Mouse (Mus musculus) limb, embryonic 15.5 days (tissue): ENCODE data around the gene Lrrc25. TPM values are rescaled to one million over a fixed set of nuclear protein-coding genes. Genes with fewer than 3 reads are reported as not detected.
A peak's percentile ranks its signal among the peaks of the same experiment; 100 is the strongest.

Source experiments
- ATAC-seq: fragments of 200-750 bp; cut with Nextera tagmentation; 2 replicates; pipeline ENCODE4 v1.8.0; 2017; ENCODE audit warnings: low read depth, moderate TSS enrichment; ENCODE audit not compliant: insufficient number of reproducible peaks, low FRiP score, low TSS enrichment
- H3K27ac ChIP-seq: fragments of 300-500 bp; sonication (generic); 2 replicates; pipeline ENCODE4 v1.5.1; 2015; ENCODE audit warnings: moderate library complexity, mild to moderate bottlenecking, inconsistent platforms
- H3K27me3 ChIP-seq: fragments of 300-500 bp; sonication (generic); 2 replicates; pipeline ENCODE4 v1.6.1; 2015; ENCODE audit warnings: inconsistent platforms
- H3K36me3 ChIP-seq: fragments of 300-500 bp; sonication (generic); 2 replicates; pipeline ENCODE4 v1.6.1; 2015; ENCODE audit warnings: inconsistent platforms
- H3K4me1 ChIP-seq: fragments of 300-500 bp; sonication (generic); 2 replicates; pipeline ENCODE4 v1.6.1; 2015; ENCODE audit warnings: inconsistent platforms
- H3K4me2 ChIP-seq: fragments of 300-500 bp; sonication (generic); 2 replicates; pipeline ENCODE4 v1.6.1; 2015; ENCODE audit warnings: mild to moderate bottlenecking, inconsistent platforms
- H3K4me3 ChIP-seq: fragments of 300-500 bp; sonication (generic); 2 replicates; pipeline ENCODE4 v1.5.1; 2015; ENCODE audit warnings: mild to moderate bottlenecking, inconsistent platforms
- H3K9ac ChIP-seq: fragments of 300-500 bp; sonication (generic); 2 replicates; pipeline ENCODE4 v1.6.1; 2015; ENCODE audit warnings: inconsistent platforms
- H3K9me3 ChIP-seq: fragments of 300-500 bp; sonication (generic); 2 replicates; pipeline ENCODE4 v1.6.1; 2016; ENCODE audit warnings: inconsistent platforms
- WGBS: fragments of 180-500 bp; shearing (Covaris S2); methylation state at CpG from one replicate; pipeline ENCODE4 v1.1.7; 2015; 5-methylcytosine and 5-hydroxymethylcytosine counted together
- polyA plus RNA-seq: library from polyadenylated mRNA; unstranded; fragments of >200 nt; fragmentation: Nextera tagmentation; extraction: Ambion mirVana; gene quantifications from 2 replicates; pipeline ENCODE4 v1.2.1, GENCODE M21; 2015

Lrrc25 gene
- polyA plus RNA-seq, 1 experiment from 2014 or later, result 3.3 TPM

GRCm38 (mm10) chr8:70644065-70644464, 28.1 kb downstream of the Lrrc25 start:
- Histone ChIP-seq H3K27me3 (no peaks in the 10 kb centered on the region), H3K4me3 (no peak overlapping the region)
- WGBS, result 88% methylated on average over 2 of the region's 2 CpGs

GRCm38 (mm10) chr8:70645501-70646224, 29.7 kb downstream of the Lrrc25 start:
- peaks cover 46% of the 10 kb centered on the region for H3K4me1 ChIP-seq
- no peak overlapping the region for H3K27ac ChIP-seq
- no peaks in the 10 kb centered on the region for H3K9me3 ChIP-seq
- H3K27me3 ChIP-seq, result no peaks in the 10 kb centered on the region
- 51% methylated on average over 17 of the region's 17 CpGs for WGBS
- no peak overlapping the region for H3K9ac ChIP-seq
- peaks cover 10% of the 10 kb centered on the region for H3K36me3 ChIP-seq
- no peak for ATAC-seq
- no peak overlapping the region for H3K4me3 ChIP-seq
- H3K4me2 ChIP-seq, result no peak overlapping the region

More at GRCm38 (mm10) chr8:70644065-70644464, 28.1 kb downstream of the Lrrc25 start:
- Histone ChIP-seq H3K36me3 (no peaks in the 10 kb centered on the region; the same call in 1 of the 2 replicates), H3K9ac (no peak overlapping the region), H3K4me2 (no peak overlapping the region), H3K4me1 (peaks cover 36% of the 10 kb centered on the region), H3K9me3 (no peaks in the 10 kb centered on the region), H3K27ac (no peak overlapping the region)
- no peak for ATAC-seq

- Histone ChIP-seq H3K36me3 (peaks cover 17% of the 10 kb centered on the region), H3K27ac (no peak overlapping the region), H3K9me3 (no peaks in the 10 kb centered on the region), H3K4me2 (no peak overlapping the region), H3K4me3 (no peak overlapping the region), H3K4me1 (peaks cover 46% of the 10 kb centered on the region), H3K9ac (no peak overlapping the region), H3K27me3 (no peaks in the 10 kb centered on the region)
- ATAC-seq, result no peak
- 65% methylated on average over 6 of the region's 6 CpGs for WGBS
These were observed 30.4 kb downstream of the Lrrc25 start for GRCm38 (mm10) chr8:70646369-70646768.

DNA sequence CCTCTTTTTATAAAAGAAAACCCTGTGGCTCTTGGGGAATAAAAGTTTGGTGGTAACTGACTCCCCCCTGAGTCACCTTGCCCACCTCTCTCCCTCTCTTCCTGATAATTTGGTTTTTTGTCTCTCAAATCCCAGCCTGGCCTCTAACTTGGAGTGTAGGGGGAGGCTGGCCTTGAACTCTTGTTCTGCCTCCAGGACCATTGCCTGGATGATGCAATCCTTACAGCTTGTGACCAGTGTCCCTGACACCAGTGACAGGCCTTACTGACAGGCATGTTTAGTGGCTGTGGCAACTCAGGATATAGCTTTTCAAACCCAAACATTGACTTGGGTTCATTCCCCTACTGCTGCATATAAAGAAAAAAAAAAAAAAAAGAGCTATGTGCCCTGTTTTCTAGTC, 30.8 kb downstream of the Lrrc25 start:
- no peak overlapping the region for H3K9ac ChIP-seq
- H3K27ac ChIP-seq, result no peak overlapping the region
- ATAC-seq, result no peak
- peaks cover 21% of the 10 kb centered on the region for H3K36me3 ChIP-seq
- H3K4me1 ChIP-seq, result peaks cover 46% of the 10 kb centered on the region
- no peak overlapping the region for H3K4me2 ChIP-seq
- no peaks in the 10 kb centered on the region for H3K27me3 ChIP-seq
- H3K9me3 ChIP-seq, result no peaks in the 10 kb centered on the region
- no peak overlapping the region for H3K4me3 ChIP-seq

DNA sequence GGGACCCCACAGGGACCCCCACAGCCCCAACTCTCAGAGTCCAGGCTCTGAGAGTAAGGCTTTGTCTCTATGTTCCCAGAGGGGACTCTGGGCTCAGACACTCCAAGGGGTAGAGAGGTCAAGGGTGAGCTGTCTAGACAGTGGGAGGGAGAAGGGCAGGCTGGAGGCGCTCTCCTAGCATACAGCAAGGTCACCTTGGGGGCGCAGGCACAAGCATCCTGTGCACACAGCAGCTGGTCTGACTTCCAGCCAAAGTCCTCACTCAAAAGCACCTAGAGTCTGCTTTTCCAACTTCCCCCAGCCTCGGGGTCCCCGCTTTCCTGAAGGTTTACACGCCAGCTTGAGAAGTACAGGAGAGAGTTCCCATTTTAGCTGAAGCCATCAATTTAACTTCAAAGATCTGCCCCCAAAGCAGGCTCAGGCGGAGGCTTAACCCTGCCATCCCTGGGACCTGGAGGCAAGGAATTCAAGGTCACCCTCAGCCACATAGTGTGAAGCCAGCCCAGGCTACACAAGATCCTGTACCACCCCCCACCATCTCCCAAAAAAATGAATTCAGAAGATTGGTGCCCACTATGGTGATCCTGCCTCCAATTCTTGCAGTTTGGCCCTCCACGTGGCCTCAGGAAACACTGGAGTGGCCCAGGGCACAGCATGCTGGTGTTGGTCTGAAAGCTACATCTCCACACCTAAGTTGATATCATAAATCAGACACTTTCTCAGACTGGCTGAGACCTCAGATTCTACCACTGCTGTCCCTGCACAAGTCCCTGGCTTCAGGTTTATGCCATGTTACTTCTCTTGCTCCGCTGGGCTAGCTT, 31.6 kb downstream of the Lrrc25 start:
- Histone ChIP-seq H3K36me3 (peaks cover 29% of the 10 kb centered on the region), H3K9ac (no peak overlapping the region), H3K4me1 (peaks cover 46% of the 10 kb centered on the region), H3K4me3 (no peak overlapping the region), H3K27me3 (no peaks in the 10 kb centered on the region), H3K27ac (peak overlapping the region; percentile 54), H3K9me3 (no peaks in the 10 kb centered on the region), H3K4me2 (no peak overlapping the region)
- no peak for ATAC-seq
- WGBS, result 46% methylated on average over 8 of the region's 8 CpGs

DNA sequence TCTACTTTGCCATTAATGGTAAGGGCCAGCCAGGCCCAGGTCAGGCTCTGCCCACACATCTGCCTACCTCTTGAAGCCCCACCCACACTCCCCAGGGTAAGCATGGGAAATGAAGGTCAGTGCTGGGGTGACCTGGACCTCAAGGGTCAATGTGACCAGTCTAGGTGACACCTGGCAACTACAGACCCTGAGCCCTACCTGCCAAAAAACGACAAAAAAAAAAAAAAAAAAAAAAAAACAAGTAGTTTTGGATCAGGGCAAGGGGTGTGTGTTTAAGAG, 32.1 kb downstream of the Lrrc25 start:
- H3K36me3 ChIP-seq, result peaks cover 31% of the 10 kb centered on the region
- no peak overlapping the region for H3K4me3 ChIP-seq
- no peaks in the 10 kb centered on the region for H3K27me3 ChIP-seq
- no peak overlapping the region for H3K4me2 ChIP-seq
- WGBS, result 33% methylated on average over 1 of the region's 1 CpGs
- peaks cover 46% of the 10 kb centered on the region for H3K4me1 ChIP-seq
- no peaks in the 10 kb centered on the region for H3K9me3 ChIP-seq
- no peak overlapping the region for H3K9ac ChIP-seq
- H3K27ac ChIP-seq, result no peak overlapping the region
- ATAC-seq, result no peak

- Histone ChIP-seq H3K4me3 (no peak overlapping the region), H3K9ac (no peak overlapping the region), H3K36me3 (peaks cover 34% of the 10 kb centered on the region), H3K27ac (no peak overlapping the region), H3K4me1 (peaks cover 46% of the 10 kb centered on the region), H3K9me3 (no peaks in the 10 kb centered on the region), H3K4me2 (no peak overlapping the region), H3K27me3 (no peaks in the 10 kb centered on the region)
- 59% methylated on average over 3 of the region's 3 CpGs for WGBS
- ATAC-seq, result no peak
These were observed 33.0 kb downstream of the Lrrc25 start for GRCm38 (mm10) chr8:70648921-70649320.

GRCm38 (mm10) chr8:70649324-70649723, 33.4 kb downstream of the Lrrc25 start:
- Histone ChIP-seq H3K9ac (no peak overlapping the region), H3K4me2 (no peak overlapping the region), H3K4me3 (no peak overlapping the region), H3K27ac (peak overlapping the region; percentile 58), H3K27me3 (no peaks in the 10 kb centered on the region), H3K4me1 (peaks cover 46% of the 10 kb centered on the region), H3K9me3 (no peaks in the 10 kb centered on the region), H3K36me3 (peaks cover 34% of the 10 kb centered on the region)
- 47% methylated on average over 4 of the region's 4 CpGs for WGBS
- ATAC-seq, result peak; percentile 37; the same call in 1 of the 2 replicates

GRCm38 (mm10) chr8:70650351-70650750, 34.4 kb downstream of the Lrrc25 start:
- Histone ChIP-seq H3K9me3 (no peaks in the 10 kb centered on the region), H3K36me3 (peaks cover 44% of the 10 kb centered on the region), H3K4me1 (peaks cover 42% of the 10 kb centered on the region), H3K4me2 (no peak overlapping the region), H3K27me3 (no peaks in the 10 kb centered on the region), H3K4me3 (no peak overlapping the region), H3K9ac (no peak overlapping the region), H3K27ac (no peak overlapping the region)
- ATAC-seq, result no peak
- 92% methylated on average over 17 of the region's 17 CpGs for WGBS

- WGBS, result 62% methylated on average over 2 of the region's 2 CpGs
- no peaks in the 10 kb centered on the region for H3K27me3 ChIP-seq
- H3K36me3 ChIP-seq, result peaks cover 60% of the 10 kb centered on the region
- H3K9ac ChIP-seq, result no peak overlapping the region
- H3K4me2 ChIP-seq, result no peak overlapping the region
- peaks cover 26% of the 10 kb centered on the region for H3K4me1 ChIP-seq
- H3K9me3 ChIP-seq, result no peaks in the 10 kb centered on the region
- no peak for ATAC-seq
- H3K4me3 ChIP-seq, result no peak overlapping the region
- no peak overlapping the region for H3K27ac ChIP-seq
These were observed 37.3 kb downstream of the Lrrc25 start for GRCm38 (mm10) chr8:70653226-70653625.

DNA sequence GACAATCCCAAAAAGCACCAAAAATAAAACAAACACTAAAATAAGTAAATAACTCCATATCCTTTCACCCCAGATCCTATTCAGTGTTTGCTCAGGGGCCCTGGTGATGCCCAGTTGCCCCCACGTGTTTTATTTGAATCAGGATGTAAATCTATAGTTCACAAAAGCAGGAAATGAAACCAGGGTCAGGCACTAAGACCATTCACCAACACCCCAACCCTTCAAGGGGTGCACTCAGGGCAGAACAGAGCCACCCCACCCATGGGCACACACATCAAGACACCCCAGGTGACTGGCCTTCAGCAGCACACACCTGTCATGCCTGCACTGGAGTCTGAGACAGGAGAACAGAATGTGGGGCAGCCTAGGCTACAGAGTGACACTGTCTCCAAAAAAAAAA, 38.2 kb downstream of the Lrrc25 start:
- Histone ChIP-seq H3K36me3 (peaks cover 60% of the 10 kb centered on the region), H3K9me3 (no peaks in the 10 kb centered on the region), H3K4me2 (no peak overlapping the region), H3K27me3 (no peaks in the 10 kb centered on the region), H3K9ac (no peak overlapping the region), H3K27ac (no peak overlapping the region), H3K4me3 (no peak overlapping the region), H3K4me1 (peaks cover 26% of the 10 kb centered on the region)
- no peak for ATAC-seq
- WGBS, result 75% methylated on average over 1 of the region's 1 CpGs

DNA sequence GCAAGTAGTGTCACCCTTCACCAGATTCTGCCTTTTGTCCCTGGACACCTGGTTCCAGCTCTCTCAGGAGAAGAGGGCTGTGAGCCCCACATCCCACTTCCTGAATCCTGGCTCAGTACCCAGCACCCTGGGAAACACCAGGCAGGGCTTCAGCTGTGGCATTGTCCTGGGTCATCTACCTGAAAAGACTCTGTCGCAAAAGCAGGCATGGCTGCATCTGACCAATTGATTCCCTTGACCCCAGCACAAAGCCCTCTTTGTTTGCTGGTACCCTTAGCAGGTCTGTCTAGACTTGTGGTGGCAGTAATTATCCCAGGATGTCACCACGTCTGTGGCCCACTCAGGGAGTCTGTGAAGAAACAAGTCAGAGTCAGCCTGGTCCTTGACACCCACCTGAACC, 39.5 kb downstream of the Lrrc25 start:
- H3K36me3 ChIP-seq, result peaks cover 52% of the 10 kb centered on the region
- 43% methylated on average over 2 of the region's 2 CpGs for WGBS
- no peak overlapping the region for H3K9ac ChIP-seq
- peaks cover 23% of the 10 kb centered on the region for H3K4me1 ChIP-seq
- no peak overlapping the region for H3K4me3 ChIP-seq
- no peak overlapping the region for H3K27ac ChIP-seq
- H3K27me3 ChIP-seq, result no peaks in the 10 kb centered on the region
- no peak overlapping the region for H3K4me2 ChIP-seq
- ATAC-seq, result no peak
- H3K9me3 ChIP-seq, result no peaks in the 10 kb centered on the region
